Mouse (Mus musculus) ES-Bruce4 (cell line): ENCODE results near the gene Tor1b.

Experiments
- CTCF ChIP-seq: IDR thresholded peaks from one replicate; pipeline ENCODE4 v1.8.1; 2011; ENCODE audit warnings: low read depth, low read length
- EP300 ChIP-seq: IDR thresholded peaks from 2 replicates; pipeline ENCODE4 v1.6.1; 2011; ENCODE audit warnings: low read depth, low read length; ENCODE audit not compliant: insufficient read depth

- TF ChIP-seq CTCF (peak; percentile 79), EP300 (no peak)
These were observed 24.7 kb upstream of the Tor1b start for GRCm38 (mm10) chr2:30927844-30928628.
